Mouse (Mus musculus) right cerebral cortex, postnatal 36 days (tissue): Measurements from ENCODE around the gene Pparg.

ENCODE experiments used
- DNase-seq, 2 experiments: peaks; one replicate each; pipeline ENCODE4 v3.0.0; 2022; ENCODE audit warnings: low spot score in 2 of 2, mixed read lengths in 1 of 2

Gene Pparg

DNA sequence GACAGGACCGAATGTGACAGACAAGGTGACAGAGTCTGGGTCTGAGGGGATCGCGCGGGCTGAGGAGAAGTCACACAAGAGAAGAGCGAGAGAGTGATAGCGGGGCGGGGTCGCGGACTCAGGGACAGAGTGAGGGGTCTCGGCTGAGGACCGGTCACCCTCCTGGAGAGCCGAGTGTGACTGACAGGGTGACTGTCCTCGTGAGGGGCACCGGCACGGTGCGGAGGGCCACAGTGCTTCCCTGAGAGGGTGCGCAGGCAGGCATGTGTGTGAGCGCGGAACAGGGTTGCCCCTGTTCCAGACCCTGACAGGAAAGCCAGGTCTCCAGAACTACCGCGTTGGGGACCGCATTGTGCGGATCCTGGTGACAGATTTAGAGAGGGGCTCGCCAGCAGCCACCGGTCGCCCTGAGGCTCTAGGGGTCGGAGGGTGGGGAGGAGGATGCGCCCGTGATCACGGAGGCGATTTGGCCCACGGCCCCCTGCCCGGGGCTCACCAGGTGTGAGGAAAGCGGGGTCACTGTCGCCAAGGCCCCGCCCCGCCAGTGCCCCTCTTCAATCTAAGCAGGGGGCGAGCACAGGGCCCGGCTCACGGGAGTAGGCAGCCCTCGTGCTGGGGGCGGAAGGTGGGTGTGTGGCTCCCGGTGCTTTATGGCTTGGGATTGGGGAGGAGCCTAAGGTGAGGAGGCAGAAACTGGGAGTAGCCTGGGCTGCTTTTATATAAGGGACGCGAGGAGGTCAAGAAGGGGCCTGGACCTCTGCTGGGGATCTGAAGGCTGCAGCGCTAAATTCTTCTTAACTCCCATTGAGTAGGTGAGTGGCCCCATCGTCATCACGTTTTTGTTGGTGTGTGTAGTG, 1.1 kb downstream of the Pparg start:
- DNase-seq = peak; percentile 11 to 24

DNA sequence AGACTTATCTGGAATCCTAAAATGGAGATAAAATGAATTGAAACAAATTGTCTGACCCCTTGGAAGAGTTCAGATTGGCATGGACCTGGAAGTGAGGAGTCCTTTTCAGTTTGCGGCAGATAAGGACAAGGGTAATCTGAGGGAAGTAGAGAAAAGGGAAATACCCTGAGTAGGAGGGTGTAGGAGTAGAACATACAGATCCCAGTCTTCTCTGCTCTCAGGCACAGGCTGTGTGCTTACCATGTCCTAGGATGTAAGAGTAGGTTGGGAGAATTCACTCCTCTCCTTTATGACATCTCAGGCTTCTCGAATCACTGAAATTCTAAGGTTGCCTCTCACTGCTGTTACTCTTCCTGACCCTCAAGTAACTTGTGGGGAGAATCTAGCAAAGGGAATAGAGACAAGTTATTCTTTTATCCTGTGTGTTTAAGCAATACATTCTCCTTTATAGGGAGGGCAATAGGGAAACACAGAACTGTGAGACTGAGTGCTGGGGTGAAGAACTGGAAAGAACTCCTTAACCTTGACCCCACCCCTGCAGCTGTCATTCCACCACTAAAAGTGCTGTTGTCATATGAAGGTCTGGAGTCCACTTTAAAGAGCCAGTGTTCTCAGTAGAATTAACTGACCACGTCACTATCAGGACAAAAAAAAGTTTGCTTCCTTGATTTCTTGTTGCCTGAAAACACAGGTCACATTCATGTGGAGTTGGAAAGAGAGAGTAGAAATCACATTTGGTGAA, 6.3 kb downstream of the Pparg start:
- peak in 1 of 2 experiments; percentile 9 for DNase-seq

DNA sequence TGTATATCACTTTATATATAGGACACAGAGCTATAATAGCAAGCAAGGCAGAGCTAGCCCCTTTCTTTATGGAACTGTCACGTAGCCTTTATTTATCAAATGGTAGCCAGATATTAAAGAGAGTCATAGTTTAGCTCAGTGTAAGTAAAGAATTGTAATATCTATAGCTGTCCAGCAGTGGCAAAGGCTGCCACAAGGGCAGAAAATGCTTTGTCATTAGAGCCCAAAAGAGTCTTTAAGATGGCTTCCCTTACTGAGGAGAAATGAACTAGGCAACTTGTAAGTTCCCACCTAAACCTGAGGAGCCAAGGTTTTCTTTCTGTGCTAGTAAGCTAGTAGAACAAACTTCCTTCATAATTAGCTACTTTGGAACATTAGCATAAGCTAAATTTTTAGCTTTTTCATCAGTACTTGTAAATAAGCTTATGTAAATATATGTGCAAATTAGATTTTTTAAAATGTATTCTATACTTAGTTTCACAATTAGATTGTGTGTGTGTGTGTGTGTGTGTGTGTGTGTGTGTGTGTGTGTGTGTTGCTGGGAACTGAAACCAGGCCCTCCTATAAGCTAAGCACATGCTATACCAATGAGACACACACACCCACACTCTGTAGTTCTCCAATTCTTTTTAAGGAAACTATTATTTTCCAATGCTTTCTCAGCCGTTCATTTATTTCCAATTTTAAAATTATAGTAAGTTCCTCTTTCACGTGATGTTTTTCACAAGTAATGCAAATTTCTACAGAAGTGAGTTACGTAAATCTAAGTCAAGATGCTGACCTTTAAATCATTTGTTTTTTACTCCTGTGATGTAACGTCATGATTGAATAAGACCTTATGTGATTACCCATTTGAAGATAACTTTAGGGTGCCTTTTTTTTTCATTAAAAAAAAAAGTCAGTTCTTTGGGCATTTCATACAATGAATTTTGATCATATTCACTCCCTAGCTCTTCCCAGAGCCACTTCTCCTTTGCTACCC, 14.4 kb downstream of the Pparg start:
- DNase-seq = no peak

DNA sequence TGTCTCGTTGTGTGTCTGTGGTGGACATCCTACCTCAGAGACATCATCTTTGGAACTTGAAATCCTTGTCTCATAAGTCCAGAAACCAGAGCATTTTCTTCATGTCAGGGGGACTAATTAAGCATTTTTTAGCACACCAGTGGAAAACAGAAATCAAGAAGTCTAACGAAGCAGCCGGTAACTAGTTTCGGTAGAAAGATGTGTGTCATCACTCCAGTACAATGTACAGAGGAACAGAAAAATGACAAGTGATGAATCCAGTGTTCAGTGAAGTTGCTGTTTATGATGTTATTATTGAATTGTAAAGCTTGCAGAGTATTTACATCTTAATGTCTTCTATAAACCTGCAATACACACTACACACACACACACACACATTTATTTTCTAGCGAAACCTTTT, 19.8 kb downstream of the Pparg start:
- DNase-seq = no peak

DNA sequence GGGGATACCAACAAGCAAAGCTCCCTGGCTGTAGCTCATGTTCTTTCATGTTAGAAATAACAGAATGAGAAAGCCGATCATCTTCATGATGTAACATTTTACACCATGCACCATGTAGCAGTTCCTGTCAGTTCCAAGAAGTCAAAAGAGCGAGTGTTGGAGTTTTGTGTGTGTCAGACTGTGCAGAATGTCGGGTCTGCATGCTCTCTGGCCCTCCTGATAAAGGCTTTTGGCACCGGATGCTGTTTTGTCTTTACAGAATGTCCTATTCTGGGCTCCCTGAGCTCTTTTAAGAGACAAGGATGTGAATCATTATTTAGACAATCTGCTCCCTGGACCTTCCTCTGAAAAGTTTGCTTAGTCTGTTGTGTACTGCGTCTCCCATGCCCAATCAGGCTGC, 22.0 kb downstream of the Pparg start:
- no peak for DNase-seq

DNA sequence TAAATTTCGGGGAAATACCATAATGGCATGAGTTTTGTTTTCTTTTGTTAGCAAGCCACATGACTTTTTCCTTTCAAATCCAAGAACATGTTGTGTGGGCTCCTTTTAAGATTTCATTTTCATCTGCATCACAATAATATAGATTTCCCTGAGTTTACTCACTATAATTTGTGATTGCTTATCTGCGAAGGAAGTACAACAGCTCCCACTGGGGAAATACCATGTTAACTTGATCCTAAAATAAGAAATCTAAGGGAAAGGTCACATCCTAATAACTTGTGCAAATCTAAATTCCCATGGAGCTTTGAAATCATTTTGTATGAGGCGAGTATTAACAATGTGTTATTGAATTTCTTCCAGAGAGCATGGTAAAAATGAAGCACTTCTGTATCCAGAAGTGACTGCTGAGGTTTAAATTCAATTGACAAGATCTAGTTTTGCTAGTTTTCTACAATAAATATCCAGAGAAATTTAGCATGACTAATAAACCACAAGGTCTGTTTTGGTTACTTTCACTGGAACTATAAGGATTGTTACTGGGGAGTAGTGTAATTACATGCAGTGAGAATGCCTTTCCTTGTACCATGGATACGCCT, 29.3 kb downstream of the Pparg start:
- no peak for DNase-seq

DNA sequence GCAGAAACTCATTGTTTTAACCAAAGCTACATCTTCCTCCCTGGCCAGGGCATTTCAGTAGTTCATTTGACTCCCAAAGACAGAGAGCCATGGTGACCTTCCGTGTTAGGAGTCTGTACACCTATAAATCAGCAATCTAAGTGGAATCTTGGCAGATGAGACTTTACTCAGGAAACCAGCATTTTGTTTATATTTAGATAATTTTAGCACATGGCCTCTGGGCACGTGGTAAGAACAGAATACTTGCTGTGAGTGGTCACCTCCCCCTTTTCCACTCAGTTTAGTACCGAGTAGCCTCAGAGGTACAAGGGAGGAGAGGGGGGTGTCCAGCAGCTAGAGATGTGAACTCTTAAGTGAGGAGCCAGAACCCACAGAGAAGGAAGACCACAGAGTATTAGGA, 36.2 kb downstream of the Pparg start:
- DNase-seq = no peak

DNA sequence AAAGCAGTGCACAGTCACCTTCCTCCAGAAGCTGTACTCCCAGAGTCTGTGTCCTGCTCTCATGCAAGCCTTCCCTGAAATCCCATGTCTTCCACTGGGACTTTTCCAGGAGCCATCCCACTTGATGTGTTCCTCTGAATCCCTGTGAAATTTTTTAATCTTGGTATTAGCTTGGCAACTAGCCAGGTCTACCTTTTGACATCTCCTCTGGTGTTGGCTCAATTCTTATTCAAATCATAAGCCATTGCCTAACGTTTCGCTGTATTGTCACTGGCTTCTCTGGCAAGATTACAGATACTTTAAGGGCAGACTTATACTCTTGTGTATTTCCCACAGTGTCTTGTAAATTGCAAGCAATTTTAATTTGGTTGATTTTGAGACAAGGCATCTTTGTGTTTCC, 43.6 kb downstream of the Pparg start:
- no peak for DNase-seq

DNA sequence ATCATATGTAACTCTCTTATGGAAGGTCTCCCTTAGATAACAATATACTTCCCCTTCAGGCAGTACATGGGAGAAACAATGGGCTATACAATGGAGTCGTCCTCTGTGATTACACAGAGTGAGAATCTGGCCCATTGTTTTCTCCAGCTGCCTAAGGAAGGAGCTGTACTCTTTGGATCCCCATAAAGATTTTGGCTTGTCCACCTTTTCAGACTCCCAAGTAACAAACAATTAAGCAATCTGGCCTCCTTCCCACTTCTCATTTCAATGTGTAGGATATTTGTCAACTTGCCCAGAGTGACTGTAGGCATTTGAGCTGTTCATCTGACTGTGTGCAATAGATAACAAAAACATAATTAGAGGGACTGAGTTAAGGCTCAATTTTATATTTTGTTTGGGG, 50.7 kb downstream of the Pparg start:
- DNase-seq = no peak

DNA sequence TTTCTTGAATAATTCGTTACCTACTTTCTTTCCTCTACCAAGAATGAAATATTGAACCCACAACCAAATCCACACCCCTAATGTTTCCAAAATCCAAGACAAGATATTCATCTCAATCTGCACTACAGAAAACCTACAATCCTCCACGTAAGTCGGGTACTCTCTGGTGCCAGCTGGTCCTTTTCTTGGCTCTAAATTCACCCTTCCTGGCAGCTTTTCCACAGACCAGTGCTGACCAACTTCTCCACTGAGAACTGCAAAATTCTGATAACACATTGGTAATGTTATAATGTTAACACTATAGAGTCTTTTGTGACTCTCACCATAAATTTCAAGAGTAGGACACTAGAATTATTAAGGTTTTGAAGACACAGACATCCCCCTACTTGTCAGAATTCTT, 57.4 kb downstream of the Pparg start:
- no peak for DNase-seq

DNA sequence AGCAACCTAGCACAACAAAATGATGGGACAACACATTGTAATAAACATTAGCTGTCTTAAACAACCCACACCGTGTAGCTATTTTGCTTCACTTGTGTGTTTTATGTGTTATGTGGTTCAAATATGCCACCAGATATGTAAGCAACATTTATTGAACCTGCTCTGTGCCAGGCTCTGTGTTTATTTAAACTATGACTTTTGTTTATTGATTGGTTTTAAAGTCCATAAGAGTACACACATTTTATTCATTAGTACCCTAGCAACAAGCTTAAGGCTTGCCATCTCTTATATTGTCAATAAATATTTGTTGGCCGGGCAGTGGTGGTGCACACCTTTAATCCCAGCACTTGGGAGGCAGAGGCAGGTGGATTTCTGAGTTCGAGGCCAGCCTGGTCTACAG, 58.2 kb downstream of the Pparg start:
- no peak for DNase-seq

DNA sequence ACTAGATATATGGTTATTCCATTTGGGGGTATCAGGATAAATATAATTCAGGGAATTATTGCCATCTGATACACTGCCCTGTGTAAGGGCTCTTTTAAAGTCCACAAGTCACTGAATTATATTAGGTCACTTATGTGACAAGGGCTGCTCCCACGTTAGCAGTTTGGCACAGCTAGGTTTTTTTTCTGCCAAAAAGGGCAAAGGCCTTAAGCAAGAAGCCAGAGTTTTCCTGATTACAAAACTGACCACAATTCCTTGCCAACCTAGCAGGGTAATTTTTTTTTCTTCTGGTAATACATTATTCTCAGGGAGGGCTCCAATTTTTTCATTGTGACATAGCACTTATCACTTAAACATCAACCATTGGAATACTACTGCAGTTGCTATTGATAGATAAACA, 60.2 kb downstream of the Pparg start:
- DNase-seq = no peak

DNA sequence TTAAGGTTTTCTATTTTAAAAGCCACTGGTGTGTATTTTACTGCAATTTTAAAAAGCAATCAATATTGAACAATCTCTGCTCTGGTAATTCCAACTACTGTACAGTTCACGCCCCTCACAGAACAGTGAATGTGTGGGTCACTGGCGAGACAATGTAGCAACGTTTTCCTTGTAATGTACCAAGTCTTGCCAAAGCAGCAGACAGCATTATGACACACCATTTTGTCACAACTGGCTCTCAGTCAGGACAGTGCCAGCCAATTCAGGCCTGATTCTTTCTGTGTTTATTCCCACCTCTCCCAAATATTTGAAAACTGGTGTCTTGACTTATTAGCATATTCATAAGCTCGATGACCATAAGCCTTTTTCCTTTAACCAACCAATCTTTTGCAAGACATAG, 60.9 kb downstream of the Pparg start:
- DNase-seq = no peak

DNA sequence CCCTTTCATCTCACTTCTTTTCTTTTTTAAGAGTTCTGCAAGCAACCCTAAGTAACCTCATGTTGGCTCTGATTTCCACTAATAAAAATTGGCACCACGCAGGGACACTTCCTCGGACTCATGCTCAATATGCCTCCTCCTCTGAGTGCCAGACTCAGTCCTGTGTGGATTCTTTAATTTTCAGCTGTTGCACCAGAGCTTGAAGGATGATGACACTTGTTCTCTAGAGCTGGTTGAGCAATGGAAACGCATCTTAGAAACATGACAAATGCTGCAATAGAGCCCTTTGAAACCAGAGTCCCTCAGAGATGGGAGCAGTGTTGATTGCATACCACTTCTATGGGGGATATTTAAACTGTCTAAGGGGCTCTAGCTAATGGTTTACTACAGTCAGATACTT, 63.7 kb downstream of the Pparg start:
- no peak for DNase-seq

DNA sequence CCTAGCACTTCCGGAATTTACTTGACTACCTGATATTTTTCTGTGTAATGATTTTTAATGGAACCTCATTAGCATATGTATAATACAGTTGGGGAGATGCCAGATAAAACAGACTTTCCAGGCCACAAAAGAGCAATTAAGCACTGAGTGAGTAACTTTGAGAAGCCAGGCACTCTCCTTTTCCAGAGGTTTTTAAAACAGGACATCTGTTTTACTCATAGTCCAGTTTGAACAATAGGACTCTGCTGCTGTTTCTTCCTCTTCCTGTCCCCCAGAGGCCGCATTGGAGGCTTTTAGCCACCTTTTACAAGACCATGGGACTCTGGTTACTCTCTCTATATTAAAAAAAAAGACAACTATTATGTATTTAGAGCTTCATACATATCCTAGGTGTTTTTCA, 72.0 kb downstream of the Pparg start:
- DNase-seq = no peak

DNA sequence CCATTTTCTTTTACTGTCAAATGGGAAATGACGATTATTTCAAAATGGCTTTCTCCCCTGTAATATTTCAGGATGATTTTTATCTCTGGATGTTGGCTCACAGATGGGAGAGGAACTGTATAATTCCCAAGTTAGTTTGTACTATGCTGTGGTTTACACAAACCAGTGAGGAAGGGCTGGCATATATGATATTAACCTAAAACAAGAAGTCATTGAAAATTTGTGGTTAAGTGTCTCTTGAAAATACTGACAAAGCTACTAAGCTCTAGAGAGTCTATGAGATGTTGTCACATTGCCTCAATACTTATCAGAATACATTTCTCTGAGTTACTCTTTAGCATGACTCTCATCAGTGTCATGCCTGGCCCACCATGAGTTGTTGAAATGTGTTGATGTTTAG, 73.3 kb downstream of the Pparg start:
- DNase-seq = no peak

DNA sequence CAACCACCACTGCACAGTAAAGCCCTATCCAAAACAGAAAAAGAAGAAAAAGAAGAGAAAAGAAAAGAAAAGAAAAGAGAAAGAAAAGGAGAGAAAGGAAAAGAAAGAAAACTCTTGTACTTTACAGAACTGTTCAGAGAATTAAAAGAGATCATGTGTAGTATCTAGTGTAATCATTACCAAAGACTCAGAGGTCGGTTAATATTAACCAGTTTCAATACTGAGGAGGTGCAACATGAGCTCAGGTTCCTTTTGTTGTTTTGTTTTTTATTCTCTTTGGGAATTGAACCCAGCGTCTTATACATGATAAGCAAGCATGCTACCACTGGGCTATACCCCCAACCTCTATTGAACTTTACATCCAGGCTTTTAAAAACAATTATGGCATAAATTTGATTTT, 74.1 kb downstream of the Pparg start:
- DNase-seq = no peak

DNA sequence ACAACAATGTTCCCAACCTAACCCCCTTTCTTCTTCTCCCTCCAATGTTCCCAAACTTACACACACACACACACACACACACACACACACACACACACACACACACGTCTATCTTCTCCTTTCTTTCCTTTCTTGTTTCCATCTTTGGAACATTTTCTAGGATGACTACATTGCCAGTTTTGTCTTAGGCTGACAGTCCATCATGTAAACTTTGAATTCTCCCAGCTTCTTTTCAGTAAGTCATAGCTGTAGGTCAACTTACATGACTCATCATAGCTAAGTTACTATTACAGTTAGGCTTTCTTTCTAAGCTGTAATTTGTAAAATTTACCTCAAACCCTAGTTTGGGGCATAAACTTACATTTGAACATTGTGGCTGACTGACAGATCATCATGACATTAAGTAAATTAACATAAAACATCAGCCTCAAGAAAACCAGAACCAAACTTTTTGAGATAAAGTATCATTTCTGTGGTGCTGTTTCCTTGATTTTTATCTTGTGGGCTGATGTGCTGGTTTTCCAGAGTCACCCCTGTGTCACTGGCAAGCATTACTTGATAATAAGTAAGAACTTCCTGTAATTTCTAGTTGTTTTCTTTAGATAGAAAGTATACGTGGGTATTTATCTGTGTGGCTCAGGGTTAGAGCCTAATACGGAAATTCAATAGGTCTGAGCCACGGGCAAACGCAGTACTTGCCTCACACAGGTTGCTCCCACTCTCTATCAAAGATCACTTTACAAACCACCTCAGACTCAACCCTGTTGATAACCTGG, 79.7 kb downstream of the Pparg start:
- DNase-seq = no peak

DNA sequence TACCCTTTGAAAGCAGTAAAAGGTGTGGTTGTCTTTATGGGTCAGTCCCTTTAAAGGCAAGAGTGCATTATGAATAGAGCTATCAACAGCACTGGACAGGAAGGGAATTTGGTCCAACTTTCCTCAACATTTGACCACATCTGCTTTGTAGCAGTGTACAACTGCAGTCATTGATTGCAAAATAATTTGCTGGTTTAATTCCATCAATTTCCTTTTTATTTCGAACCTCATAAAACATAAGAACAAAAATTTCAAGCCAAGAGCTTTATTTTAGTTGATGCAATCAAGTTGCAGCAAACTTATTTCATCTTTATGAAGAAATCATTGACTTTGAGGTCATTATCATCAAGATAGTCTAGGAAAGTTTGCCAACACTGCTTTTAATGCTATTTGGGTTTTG, 91.8 kb downstream of the Pparg start:
- no peak for DNase-seq

DNA sequence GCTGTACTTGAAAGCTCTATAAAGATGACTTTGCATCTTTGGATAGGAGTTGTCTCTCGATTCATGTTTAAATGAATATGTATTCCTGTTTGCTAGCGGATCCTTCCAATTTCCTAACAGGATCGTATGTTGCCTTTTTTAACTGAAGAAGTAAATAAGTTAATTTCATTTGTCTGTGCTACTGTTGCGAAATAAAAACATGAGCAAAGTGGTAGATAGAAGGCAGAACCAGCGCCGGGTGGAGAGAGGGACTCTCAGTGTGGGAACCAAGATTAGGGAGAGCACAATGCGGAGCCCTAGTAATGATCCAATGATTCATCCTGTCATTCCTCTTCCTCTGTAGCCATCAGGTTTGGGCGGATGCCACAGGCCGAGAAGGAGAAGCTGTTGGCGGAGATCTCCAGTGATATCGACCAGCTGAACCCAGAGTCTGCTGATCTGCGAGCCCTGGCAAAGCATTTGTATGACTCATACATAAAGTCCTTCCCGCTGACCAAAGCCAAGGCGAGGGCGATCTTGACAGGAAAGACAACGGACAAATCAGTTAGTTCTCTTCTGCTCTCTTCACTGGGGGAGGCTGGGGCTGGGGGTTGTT, 102.1 kb downstream of the Pparg start:
- DNase-seq = no peak

DNA sequence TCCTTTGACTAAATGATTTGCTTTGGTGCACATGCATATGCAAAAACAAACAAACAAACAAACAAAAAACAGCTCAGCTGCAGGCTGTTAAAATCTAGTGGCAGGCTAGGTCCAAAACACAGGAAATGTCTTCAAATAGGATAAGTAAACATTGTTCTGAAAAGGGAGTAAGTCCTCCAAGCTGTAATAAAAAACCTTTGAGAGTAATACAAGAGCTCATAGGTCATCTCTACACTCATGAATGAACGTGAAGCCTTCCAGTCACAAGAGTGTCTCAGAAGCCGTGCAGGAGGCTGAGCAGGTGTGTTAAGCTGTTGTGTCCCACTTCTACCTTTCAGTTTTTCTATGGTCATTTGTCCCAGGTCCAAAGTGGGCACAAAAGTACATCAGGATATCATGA, 102.6 kb downstream of the Pparg start:
- no peak for DNase-seq
